Mouse (Mus musculus): ENCODE measurements around the gene Mcu.

The Mcu gene

DNA sequence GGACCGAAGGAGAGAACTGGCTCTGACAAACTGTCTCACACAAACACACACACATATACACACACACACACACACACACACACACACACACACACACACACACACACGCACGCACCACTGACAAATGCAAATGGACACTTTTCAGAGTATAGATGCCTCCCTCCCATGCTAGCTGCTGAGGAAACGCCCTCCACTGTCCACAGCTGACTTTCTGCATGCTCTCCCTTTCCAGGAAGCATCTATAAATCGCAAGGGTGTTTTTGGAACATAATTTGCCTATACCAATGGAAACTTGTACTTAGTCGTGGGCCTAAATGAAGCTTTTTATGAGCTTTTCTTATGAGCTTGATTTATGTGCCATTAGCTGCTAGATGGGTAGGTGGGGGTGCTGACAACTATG is 46.1 kb downstream of the Mcu start:
- DNase-seq (ENCODE audit: low spot score in 2 of 2), result no peak

DNA sequence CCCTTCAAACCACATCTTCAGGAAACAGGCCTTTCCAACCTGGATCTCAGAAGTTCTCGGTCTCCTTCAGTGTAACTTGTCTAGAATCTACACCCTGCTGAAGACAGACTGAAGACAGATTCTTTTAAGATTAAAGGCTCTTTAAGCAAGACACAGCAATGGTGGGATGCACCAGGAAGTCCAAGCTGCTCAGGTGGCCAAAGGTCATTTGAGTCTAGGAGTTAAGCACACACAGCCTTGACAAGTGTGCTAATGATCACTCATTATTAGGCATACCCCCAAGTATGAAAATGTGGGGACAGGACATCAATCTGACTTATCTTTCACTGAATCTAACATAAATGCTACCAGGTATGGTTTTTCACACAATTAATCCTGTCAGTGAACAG is 47.0 kb downstream of the Mcu start:
- no peak for DNase-seq (ENCODE audit: low spot score in 2 of 2)

DNA sequence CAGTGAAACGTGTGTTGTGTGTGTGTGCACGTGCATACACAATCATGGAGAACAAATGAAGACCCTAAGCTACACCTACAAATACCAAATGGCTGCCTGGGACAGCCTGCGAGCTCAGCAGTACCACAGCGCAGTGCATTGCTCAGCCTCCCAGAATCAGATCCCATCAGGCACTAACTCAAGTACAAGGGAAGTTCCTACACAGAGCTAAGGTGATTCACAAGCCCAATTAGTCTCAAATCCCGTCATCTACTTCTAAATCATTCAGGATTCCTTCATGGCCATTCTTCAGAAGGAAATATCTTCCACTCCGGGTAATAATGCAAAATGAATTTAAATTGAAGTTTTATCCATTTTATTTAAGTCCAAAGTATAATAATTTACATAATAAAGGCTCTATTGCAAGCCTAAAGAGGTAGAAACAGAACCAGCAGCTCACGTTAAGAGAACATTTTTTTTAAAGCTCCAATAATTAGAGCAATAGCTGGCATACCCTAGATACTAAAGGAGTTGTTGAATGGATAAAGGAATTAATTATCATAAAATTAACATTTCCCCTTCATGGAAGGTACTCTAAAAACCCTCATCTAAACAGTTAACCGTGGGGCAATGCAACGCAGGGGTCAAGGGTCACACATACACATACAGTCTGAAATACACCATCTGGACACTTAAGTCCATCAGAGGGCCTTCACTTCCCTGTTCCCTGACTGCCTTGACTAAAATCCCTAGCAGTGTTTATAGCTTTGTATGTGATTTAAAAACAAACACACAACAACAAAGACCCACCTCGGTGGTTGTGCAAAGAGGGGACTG is 47.6 kb downstream of the Mcu start:
- DNase-seq (ENCODE audit: low spot score in 2 of 2), result no peak

DNA sequence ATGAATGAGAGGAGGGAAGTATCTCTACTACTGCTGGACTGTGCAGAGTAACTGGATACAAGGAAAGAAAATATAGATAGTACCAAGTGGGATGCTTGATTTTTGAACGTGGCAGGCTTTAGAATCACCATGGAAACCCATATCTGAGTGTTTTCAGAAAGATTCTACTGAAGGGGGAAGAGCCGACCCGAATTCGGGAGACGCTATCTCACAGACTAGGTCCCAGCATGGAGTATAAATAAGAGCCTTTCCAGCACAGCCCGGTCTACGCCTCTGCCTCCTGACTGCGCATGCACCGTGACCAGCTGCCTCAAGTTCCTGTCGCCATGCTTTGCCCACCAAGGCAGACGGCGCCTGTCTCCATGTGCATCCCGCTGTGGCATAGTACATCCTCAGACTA is 49.5 kb downstream of the Mcu start:
- DNase-seq (ENCODE audit: low spot score in 2 of 2), result no peak

DNA sequence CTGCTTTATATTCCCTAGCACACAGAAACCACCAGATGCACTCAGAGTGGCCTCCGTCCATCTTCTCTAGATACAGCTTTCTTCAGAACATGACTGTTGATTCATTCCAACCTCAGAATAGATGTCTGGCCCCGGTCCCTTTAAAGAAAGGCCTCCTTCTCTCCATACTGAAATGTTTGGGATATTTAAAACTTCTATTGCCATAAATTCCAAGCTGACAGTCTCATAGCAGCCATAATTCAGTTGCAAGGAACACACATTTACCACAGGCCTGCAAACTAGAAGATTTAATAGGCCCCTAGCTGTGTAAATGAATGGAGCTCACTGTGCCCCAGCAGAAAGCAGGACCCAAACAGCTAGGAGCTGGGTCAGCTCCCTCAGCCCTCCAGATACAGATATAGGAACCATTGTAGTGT is 50.5 kb downstream of the Mcu start:
- DNase-seq (ENCODE audit: low spot score in 2 of 2), result no peak

DNA sequence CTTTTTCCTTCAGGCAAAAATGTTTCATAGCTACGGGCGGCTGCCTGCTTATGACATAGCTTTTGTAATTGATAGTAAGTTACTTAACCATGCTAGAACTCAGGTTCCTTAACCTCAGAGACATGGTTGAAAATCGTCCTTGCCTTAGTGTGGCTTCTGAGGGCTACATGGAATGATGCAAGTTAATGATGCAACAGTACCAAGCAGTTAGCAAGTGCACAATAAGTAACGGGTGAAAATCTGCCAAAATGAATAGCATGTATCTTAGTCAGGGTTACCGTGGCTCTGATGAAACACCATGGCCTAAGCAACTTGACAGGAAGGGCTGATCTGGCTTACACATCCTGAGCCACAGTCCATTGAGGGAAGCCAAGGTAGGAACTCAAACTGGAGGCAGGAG is 51.9 kb downstream of the Mcu start:
- no peak for DNase-seq (ENCODE audit: low spot score in 2 of 2)

DNA sequence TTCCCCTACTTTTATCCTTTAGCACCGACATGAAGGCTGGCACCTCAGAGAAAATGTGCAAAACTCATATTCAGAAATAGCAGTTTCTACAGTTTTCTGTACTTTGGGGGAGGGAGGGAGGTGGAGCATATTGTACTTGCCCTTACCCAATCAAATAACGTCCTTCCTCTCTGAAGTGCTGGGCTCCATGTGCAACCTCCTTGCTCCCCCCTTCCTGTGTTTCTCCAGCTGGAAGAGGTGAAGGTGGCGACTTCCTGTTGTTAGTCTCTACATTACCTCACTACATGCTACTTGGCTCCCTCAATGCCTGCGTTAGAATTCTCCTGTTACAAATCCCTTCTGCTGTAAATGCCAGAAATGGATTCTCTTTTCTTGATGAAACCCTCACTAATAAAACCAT is 54.0 kb downstream of the Mcu start:
- DNase-seq (ENCODE audit: low spot score in 2 of 2), result no peak

DNA sequence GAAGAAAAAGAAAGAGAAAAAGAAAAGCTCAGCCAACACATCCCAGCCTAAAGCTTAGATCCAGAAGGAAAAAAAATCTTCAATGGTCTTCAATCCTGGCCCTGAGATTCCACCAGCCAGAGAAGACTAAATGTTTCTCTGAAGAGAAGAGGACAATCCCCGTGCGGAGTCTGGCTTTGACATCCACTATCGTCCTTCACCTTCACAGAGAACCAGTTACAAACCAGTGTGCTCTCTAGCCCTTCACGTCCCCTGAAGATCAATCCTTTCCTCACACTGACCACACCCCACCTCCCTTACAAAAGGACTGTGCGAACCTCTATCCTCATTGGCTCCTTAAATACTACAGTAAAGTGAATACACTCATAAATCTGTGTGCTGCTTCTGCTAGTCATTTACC is 56.4 kb downstream of the Mcu start:
- DNase-seq (ENCODE audit: low spot score in 2 of 2), result no peak

DNA sequence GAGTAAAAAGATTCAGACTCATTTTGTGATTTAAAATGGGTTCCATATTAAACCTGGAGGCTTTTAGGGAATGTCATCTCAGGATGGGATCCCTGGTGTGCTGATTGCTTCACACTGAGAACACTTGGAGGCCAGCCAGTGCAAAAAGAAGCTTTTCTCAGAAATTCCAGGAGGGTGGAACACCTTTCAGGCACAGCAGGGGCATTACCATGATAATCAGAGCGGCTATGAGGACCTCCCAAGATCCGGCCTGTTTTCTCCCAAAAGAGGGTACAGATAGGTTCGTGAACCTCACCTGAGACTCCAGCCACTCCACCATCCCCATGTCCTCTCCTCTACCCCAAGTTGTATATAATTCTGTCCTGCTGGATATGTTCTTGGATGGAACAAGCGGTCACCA is 57.9 kb downstream of the Mcu start:
- no peak for DNase-seq (ENCODE audit: low spot score in 2 of 2)

DNA sequence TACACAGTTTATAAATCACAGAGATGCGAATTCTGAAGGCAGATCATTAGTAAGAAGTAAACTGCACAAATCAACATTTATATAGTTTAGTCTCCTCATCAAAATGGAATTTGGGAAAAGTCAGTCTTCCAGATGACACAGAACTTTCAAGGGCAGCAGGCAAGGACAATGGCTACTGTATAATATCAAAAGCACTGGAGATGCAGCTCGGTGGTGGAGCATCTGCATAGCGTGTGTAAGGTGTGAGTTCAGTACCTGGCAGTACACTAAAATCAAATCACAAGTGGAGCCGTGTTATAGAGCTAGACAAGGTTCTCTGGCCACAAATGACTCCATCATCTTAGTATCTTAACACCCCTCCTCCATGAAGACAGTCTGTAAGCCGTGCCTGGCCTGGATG is 58.3 kb downstream of the Mcu start:
- no peak for DNase-seq (ENCODE audit: low spot score in 2 of 2)

DNA sequence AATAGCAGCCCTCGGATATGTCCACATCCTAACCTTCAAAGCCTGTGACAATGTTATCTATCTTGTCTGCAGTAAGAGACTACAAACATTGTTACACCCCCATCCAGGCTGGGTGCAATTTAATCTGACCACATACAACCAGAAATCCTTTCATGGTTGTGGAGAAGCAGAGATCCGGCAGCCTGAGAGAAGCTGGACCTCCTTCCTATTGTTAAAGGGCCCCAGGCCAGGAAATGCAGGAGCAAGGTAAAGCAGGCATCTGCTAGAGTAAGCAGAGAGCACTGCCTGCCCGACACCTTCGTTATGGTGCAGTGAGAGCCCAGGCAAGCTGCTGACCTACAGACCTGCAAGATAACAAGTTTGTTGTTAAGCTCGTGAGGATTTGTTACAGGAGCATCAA is 60.0 kb downstream of the Mcu start:
- DNase-seq (ENCODE audit: low spot score in 2 of 2), result no peak

DNA sequence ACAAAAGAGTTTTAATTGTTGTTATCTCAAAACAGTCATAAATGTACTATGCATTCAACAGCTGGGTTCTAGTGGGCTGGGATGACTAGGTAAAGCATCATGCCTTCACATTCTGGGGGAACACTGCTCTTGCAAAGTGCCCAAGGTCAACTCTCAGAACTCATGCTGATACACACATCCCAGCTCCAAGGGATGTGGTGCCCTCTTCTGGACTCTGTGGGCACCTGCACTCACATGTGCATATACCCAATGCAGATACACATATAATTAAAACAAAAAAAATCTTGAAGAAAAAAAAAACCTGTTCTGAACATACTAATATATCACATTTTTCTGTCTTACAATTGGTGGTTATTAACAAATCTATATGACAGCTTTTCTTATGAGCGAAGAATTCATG is 62.2 kb downstream of the Mcu start:
- DNase-seq (ENCODE audit: low spot score in 2 of 2), result no peak

DNA sequence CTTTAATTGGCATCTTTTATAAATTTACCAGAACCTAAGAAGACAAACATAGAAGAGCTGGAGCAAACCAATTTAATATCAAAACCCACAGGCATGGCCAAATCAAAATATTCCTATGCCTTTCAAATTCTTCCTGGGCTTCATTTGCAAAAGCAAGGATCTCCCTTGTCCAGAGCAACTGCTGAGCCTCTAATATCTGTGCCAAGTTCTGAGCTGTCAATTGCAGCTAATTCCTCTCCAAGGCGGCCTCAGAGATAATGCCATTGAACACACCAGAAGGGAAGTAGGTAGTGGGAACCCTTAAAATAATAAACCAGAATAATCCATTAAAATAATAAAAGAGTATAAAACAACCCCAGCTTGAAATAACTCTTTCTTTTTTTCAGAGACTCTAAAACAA is 64.0 kb downstream of the Mcu start:
- no peak for DNase-seq (ENCODE audit: low spot score in 2 of 2)

DNA sequence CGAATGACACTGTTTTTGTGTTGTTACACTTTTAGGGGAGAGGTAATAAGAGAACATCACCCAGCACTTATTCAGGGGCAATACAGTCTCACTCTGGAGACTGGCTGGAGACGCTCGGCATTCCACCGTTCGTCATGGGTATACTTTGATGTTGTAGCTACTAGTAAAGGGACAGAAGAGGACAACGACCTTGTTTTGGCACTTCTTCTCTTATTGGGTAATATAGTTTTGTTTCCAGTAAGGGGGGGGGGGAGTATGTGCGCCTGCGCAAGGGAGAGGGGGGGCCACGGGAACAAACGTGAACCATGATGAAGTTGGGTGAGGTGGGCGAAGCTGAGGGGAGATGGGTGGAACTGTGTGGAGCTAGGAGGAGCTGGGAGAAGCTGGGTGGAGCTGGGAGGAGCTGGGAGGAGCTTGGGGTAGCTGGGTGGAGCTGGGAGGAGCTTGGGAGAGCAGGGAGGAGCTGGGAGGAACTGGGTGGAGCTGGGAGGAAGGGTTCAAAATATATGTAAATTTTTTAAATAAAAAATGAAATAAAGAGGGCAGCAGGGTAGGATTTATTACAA is 67.6 kb downstream of the Mcu start:
- DNase-seq (ENCODE audit: low spot score in 2 of 2), result no peak

DNA sequence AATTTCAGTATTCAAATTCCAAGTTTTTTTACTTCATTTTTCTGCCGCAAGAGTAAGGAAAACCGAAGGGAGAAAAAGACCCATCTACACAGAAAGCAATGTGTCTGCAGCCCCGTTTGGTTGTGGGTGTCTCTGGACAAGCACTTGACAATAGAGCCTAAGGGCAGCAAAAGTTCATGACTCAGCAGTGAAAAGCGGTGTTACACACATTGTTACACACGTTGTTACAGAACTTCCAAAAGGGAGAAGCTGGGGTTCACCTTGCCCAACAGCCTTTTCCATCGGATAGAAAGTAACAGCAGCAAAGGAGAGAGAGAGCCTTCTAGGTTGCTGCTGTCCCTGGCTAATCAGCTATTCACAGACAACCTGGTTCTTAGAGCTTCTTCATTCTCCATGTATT is 68.3 kb downstream of the Mcu start:
- no peak for DNase-seq (ENCODE audit: low spot score in 2 of 2)

DNA sequence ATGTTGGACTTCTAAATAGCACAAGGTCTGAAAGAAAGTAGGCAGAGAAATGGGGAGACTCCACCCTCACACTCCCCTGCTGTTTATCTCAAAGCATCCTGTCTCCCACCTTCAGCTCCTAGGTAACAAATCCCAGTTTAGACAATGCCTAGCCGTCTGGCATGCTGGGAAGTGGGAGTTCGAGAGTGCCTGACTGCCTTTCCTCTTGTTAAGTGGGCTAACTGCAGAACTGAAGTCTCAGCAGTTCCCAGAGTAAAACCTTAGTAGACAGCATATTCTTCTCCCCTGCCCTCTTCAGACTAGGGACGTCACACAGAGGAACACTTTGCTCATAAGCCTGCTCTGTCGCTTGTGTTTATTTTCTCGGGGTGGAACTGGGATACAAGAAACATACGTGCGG is 69.1 kb downstream of the Mcu start:
- no peak for DNase-seq (ENCODE audit: low spot score in 2 of 2)

DNA sequence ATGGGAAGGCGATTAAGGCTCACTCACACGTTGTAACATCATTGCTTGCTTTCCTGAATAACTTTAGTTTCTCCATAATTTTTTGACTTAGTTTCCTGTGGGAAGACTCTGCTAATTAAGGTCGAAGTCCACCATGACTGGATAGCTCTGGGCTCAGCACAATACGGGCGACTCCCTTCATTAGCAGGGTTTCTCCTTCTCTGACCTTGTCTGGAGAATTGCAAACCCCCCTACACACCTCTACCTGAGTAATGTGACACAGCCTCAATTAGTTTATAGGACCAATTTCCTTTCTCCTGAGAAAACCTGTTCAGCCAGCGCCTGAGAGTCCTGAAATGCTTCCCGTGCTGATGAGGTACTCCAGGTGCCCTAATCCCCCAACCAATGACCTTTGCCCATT is 71.3 kb downstream of the Mcu start:
- DNase-seq (ENCODE audit: low spot score in 2 of 2), result no peak

DNA sequence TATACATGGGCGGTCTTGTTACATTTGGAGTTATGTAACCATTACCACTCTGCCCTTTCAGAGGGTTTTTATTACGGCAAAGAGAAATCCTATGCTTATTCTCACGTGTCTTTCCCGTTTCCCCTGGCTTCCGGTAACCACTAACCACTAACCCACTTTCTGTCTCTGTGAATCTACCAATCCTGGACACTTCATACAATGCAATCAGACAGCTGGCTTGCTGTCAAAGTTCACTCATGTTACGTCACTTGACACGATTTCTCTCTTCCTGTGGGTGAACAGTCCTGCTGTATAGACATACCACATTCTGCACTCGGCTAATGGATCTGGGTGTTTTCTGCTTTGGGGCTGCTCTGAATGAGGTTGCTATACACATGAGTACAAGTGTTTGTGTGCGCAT is 73.1 kb downstream of the Mcu start:
- no peak for DNase-seq (ENCODE audit: low spot score in 2 of 2)

DNA sequence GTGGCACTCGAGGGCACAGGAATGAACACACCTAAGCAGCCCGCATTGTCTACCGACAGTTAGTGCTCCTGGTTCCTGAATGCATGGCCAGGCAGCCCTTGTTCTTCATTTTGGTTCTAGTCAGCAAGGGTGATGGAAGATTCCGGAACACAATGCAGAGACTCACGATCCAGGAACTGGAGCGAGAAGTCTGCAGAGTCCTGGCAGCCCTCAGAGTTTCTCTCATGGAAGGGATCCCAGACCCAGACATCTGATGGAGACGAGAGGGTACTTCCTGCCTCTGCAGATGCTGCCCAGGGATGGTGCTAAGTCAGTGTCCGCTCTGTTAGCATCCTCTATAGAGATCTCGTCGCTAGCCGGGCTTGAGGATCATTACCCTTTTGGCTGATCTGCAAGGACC is 75.0 kb downstream of the Mcu start:
- DNase-seq (ENCODE audit: low spot score in 2 of 2), result no peak

DNA sequence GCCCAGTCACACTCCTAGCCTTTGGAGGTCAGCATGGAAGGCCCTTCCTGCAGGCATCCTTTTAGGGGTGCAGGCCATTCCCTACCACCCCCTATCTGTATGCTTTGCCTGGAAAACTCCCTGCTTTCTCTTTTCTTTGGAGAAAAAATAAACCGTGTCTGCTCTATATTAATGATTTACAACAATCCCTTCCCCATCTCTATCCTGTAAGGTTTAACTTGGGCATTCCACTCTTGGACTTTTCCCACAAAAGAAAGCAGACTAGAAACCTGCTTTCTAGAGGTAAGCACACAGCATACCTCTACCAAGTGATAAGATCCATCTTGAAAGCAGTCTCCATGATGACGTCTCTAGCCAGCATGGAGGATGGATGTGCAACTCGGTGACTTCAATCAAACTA is 75.9 kb downstream of the Mcu start:
- no peak for DNase-seq (ENCODE audit: low spot score in 2 of 2)

DNA sequence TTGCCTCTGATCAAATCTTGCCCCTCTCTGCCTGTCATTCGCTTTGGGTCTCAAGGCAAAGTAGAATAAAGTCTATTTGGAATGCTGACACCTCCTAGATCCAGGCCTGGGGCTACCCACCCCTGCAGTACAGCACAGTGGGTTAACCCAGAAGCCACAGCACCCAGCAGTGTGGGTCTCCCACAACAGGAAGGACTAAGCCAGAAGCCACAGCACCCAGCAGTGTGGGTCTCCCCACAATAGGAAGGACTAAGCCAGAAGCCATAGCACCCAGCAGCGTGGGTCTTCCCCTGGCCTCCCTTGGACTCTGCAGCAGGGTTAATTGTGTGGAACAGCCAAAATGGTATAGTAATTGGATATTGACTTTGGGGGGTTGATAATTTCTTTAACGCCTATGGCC is 76.4 kb downstream of the Mcu start:
- no peak for DNase-seq (ENCODE audit: low spot score in 2 of 2)

DNA sequence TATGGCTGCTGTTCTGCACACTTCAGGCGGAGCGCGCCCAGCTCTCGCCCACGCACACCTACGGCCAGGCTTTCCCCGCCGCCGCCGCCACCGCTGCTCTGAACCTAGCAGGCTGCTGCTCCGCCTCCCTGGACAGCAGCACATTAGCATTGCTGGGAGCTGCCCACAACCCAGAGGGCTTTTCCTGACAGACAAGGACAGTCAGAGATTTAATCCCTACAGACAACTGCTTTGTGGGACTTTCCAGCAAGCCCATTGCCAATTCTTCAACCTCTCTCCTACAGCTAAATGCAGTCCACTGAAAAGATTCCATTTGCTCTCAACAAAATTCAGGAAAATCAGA is 77.0 kb downstream of the Mcu start:
- no peak for DNase-seq (ENCODE audit: low spot score in 2 of 2)

DNA sequence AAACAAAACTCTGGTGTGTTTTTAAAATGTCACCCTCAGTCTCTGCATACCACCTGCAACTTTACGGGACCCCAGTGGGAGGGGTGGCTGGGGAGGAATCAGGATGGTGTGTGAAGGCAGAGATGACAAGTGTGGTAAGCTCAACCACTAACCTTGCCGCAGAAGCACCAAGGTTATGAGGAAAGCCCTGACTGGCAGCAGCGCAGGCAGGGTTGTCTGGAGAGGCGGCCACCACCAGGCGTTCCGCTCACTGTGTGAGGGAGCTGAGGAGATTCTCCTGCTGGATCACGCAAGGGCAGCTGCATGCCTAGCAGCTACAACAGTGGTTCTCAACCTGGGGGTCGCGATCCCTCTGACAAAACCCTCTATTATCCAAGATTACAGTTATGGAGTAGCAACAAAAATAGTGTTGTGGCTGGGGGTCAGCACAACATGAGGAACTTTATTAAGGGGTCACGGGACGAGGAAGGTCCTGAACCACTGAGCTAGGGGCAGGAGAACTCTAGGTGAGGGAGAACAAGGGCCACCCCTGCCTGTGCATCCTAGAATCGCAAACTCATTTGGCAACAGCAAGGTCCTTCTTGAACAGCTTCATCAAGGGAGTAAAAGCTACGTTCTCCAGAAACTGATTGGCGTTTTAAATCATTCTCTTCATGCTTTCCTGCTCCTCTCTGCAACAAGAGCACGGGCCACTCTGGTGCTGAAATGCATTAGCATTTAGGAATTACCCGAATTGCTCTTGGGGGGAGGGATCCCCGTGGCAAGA is 77.5 kb downstream of the Mcu start:
- no peak for DNase-seq (ENCODE audit: low spot score in 2 of 2)
